Mouse (Mus musculus) cerebellum, adult 2 months (tissue): Measurements from ENCODE around the gene Arel1.

Experiments used
- CTCF ChIP-seq: fragments of 200-500 bp; IDR thresholded peaks from 2 replicates; pipeline ENCODE4 v1.5.1; 2011; ENCODE audit warnings: low read depth, mild to moderate bottlenecking, control low read depth, low read length, moderate library complexity, borderline replicate concordance; ENCODE audit not compliant: insufficient read depth
- POLR2A ChIP-seq: fragments of 200-500 bp; IDR thresholded peaks from 2 replicates; pipeline ENCODE4 v1.6.1; 2011; ENCODE audit warnings: low read length, control low read depth, borderline replicate concordance; ENCODE audit not compliant: insufficient read depth

DNA sequence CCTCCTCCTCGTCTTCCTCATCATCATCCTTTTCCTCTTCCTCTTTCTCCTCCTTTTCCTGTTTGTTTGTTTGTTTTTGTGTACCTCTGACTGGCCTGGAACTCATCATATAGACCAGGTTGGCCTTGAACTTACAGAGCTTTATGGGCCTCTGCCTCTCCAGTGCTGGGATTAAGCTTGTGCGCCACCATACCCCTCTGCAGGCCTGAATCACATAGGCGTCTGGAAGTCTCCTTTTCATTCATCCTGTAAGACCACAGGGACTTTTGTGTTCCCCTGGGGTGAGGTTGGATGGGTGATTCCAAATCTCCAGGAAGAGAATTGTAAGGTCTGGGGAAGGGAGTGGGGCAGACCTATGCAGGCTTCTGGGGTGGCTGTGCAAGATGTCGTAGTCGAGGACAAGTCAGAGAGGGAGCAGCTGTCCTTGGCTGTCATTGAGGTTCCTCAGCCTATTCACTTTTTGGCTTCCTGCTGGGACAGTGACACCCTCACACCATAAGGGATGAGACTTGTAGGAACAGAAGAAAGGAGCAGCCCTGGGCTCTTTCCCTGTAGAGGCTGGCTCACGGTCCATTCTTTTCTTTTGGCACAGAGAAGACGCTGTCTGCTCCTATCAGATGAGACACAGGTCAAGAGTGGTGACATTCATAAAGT, 86.2 kb downstream of the Arel1 start:
- TF ChIP-seq CTCF = no peak
- no peak for TF ChIP-seq POLR2A
